In genomic region chr6:146390159-146390558, GRCm38 (mm10) we compare ENCODE assay signal across 20 mouse cellular contexts.
A peak's percentile ranks its signal among the peaks of the same experiment; 100 is the strongest.
DNase-seq lines count a peak whose midpoint lies in the region; ATAC-seq and TF ChIP-seq lines count a peak whose summit lies in the region.
"Had no signal": no experiment of that assay in that cellular context is flagged by ENCODE, and none has a peak within 500 bp of the region (broad histone marks: within the 10 kb centered on the region; RNA-seq: fewer than 3 reads in every experiment).

No protein-coding gene starts in this region.

- no peaks in the 10 kb centered on the region for H3K4me1 ChIP-seq in forebrain, postnatal 0 days (ENCODE audit: insufficient read depth)
- H3K4me1 ChIP-seq in forebrain, embryonic 13.5 days: peaks cover 14% of the 10 kb centered on the region
- H3K4me1 ChIP-seq: liver, embryonic 13.5 days had no signal

- H3K9ac ChIP-seq in forebrain, postnatal 0 days: no peak overlapping the region
- H3K9ac ChIP-seq in forebrain, embryonic 13.5 days: no peak overlapping the region
- H3K9ac ChIP-seq: forebrain, embryonic 12.5 days; hindbrain, embryonic 12.5 days; intestine, embryonic 15.5 days; liver, embryonic 13.5 days had no signal

- H3K4me3 ChIP-seq in forebrain, postnatal 0 days (ENCODE audit: low read depth, low read length): no peak overlapping the region
- no peak overlapping the region for H3K4me3 ChIP-seq in forebrain, embryonic 13.5 days
- no peak overlapping the region for H3K4me3 ChIP-seq in layer of hippocampus, adult 2 months
- H3K4me3 ChIP-seq: forebrain, embryonic 12.5 days; hindbrain, embryonic 12.5 days; intestine, embryonic 15.5 days; limb, embryonic 10.5 days; liver, embryonic 13.5 days; myocyte had no signal

- no peak overlapping the region for H3K4me2 ChIP-seq in forebrain, postnatal 0 days (ENCODE audit: low read depth)
- H3K4me2 ChIP-seq in forebrain, embryonic 13.5 days: no peak overlapping the region
- H3K4me2 ChIP-seq: forebrain, embryonic 12.5 days; hindbrain, embryonic 12.5 days; intestine, embryonic 15.5 days; liver, embryonic 13.5 days had no signal

- WGBS in forebrain, postnatal 0 days: 89% methylated on average over 4 of the region's 4 CpGs
- WGBS in forebrain, embryonic 13.5 days: 90% methylated on average over 4 of the region's 4 CpGs

- TF ChIP-seq CTCF in forebrain, postnatal 0 days (IDR thresholded peaks at IDR 0.05; ENCODE audit: low read depth): peak; percentile 28; the same call in 1 of the 2 replicates
- TF ChIP-seq CTCF in layer of hippocampus, adult 2 months (conservative IDR thresholded peaks at IDR 0.05): peak; percentile 46

- H3K27me3 ChIP-seq in forebrain, postnatal 0 days (ENCODE audit: insufficient read depth, low read length): no peaks in the 10 kb centered on the region
- H3K27me3 ChIP-seq in forebrain, embryonic 13.5 days: no peaks in the 10 kb centered on the region
- H3K27me3 ChIP-seq: forebrain, embryonic 12.5 days; hindbrain, embryonic 12.5 days; intestine, embryonic 15.5 days; liver, embryonic 13.5 days had no signal

- no peaks in the 10 kb centered on the region for H3K36me3 ChIP-seq in forebrain, postnatal 0 days (ENCODE audit: insufficient read depth)
- H3K36me3 ChIP-seq in forebrain, embryonic 13.5 days (ENCODE audit: poor library complexity, severe bottlenecking): no peaks in the 10 kb centered on the region
- H3K36me3 ChIP-seq: forebrain, embryonic 12.5 days; hindbrain, embryonic 12.5 days; intestine, embryonic 15.5 days; limb, embryonic 10.5 days; liver, embryonic 13.5 days had no signal

- no peak for ATAC-seq in forebrain, postnatal 0 days
- ATAC-seq in forebrain, embryonic 13.5 days: no peak
- ATAC-seq: intestine, embryonic 15.5 days had no signal

- DNase-seq in forebrain, postnatal 0 days: no peak
- no peak for DNase-seq in layer of hippocampus, adult 2 months (ENCODE audit: low spot score in 2 of 2)
- no peak for DNase-seq in layer of hippocampus, postnatal 14 days (ENCODE audit: low spot score in 2 of 2)
- DNase-seq in thymus, postnatal 4 days: peak; percentile 55
- DNase-seq in thymus, postnatal 0 days (ENCODE audit: low spot score): no peak
- DNase-seq in cerebellum, adult 18-20 months: no peak
- no peak for DNase-seq in adrenal gland, adult 18-20 months (ENCODE audit: low spot score in 2 of 2)
- DNase-seq: adrenal gland, postnatal 25 days; cerebellum, adult 8-10 months; gastrocnemius, postnatal 14 days; heart, postnatal 14 days; liver, embryonic 13.5 days; lung, postnatal 10 days; midbrain, embryonic 14.5 days had no signal

- H3K27ac ChIP-seq in forebrain, postnatal 0 days (ENCODE audit: low read depth, low read length): no peak overlapping the region
- no peak overlapping the region for H3K27ac ChIP-seq in forebrain, embryonic 13.5 days
- H3K27ac ChIP-seq in layer of hippocampus, adult 2 months: no peak overlapping the region
- H3K27ac ChIP-seq: forebrain, embryonic 12.5 days; hindbrain, embryonic 12.5 days; intestine, embryonic 15.5 days; limb, embryonic 10.5 days; liver, embryonic 13.5 days had no signal

- H3K9me3 ChIP-seq in forebrain, postnatal 0 days (ENCODE audit: low read length): no peaks in the 10 kb centered on the region
- H3K9me3 ChIP-seq in forebrain, embryonic 13.5 days (replicated peaks): no peaks in the 10 kb centered on the region
- H3K9me3 ChIP-seq: forebrain, embryonic 12.5 days; hindbrain, embryonic 12.5 days; intestine, embryonic 15.5 days; limb, embryonic 10.5 days; liver, embryonic 13.5 days had no signal
